Mouse (Mus musculus) ES-E14 (cell line): ENCODE data around the gene Icosl. TPM values are rescaled to one million over a fixed set of nuclear protein-coding genes. Genes with fewer than 3 reads are reported as not detected.
"Not testable (repeated sequence)": the region's sequence is repeated elsewhere in the genome, so short reads cannot be mapped to it uniquely, and the experiment has no call there.

Experiments
- DNase-seq: peaks from one replicate; pipeline ENCODE4 v3.0.0-alpha.2; 2013; ENCODE audit warnings: low read depth, low spot score
- H3K27ac ChIP-seq: 2 replicates; pipeline ENCODE4 v1.5.1; 2012; ENCODE audit warnings: low read depth, mild to moderate bottlenecking, low read length, moderate library complexity, mixed read lengths; ENCODE audit not compliant: poor library complexity, insufficient read depth, severe bottlenecking
- H3K36me3 ChIP-seq: 2 replicates; pipeline ENCODE4 v1.6.1; 2012; ENCODE audit warnings: mild to moderate bottlenecking, low read length, moderate library complexity, mixed read lengths; ENCODE audit not compliant: control insufficient read depth, poor library complexity, insufficient read depth, severe bottlenecking
- H3K4me1 ChIP-seq, 2 experiments: fragments of 150-350 bp in 1 of 2; sonication (generic) in 1 of 2; 2 replicates each; pipeline ENCODE4 v1.6.1; 2012; ENCODE audit warnings: low read length in 2 of 2, mild to moderate bottlenecking in 1 of 2, mixed read lengths in 1 of 2; ENCODE audit not compliant: control insufficient read depth in 2 of 2, insufficient read depth in 2 of 2, poor library complexity in 1 of 2
- H3K4me3 ChIP-seq, 2 experiments: fragments of 150-350 bp in 1 of 2; sonication (generic) in 1 of 2; 2 replicates each; pipeline ENCODE4 v1.5.1; 2012; ENCODE audit warnings: low read length in 2 of 2, low read depth in 1 of 2, mild to moderate bottlenecking in 1 of 2, mixed read lengths in 1 of 2; ENCODE audit not compliant: insufficient read depth in 1 of 2, poor library complexity in 1 of 2, severe bottlenecking in 1 of 2
- H3K9ac ChIP-seq: 2 replicates; pipeline ENCODE4 v1.6.1; 2012; ENCODE audit warnings: low read depth, mild to moderate bottlenecking, low read length, mixed read lengths; ENCODE audit not compliant: poor library complexity, insufficient read depth, severe bottlenecking
- H3K9me3 ChIP-seq: fragments of 150-350 bp; sonication (generic); 2 replicates; pipeline ENCODE4 v1.6.1; 2012; ENCODE audit warnings: low read depth, mild to moderate bottlenecking, low read length; ENCODE audit not compliant: control insufficient read depth, insufficient read depth
- CHD2 ChIP-seq: IDR thresholded peaks from 2 replicates; pipeline ENCODE4 v1.6.1; 2014; ENCODE audit warnings: mild to moderate bottlenecking, low read depth, low read length, inconsistent platforms
- HCFC1 ChIP-seq: IDR thresholded peaks from 2 replicates; pipeline ENCODE4 v1.6.1; 2012; ENCODE audit warnings: low read length, inconsistent platforms, borderline replicate concordance; ENCODE audit not compliant: insufficient read depth
- MAFK ChIP-seq: IDR thresholded peaks from 2 replicates; pipeline ENCODE4 v1.6.1; 2014; ENCODE audit warnings: mild to moderate bottlenecking, low read depth, low read length, inconsistent platforms; ENCODE audit not compliant: insufficient read depth
- ZC3H11A ChIP-seq: IDR thresholded peaks from 2 replicates; pipeline ENCODE4 v1.6.1; 2012; ENCODE audit warnings: low read depth, mild to moderate bottlenecking, inconsistent platforms, low read length, borderline replicate concordance
- ZNF384 ChIP-seq: IDR thresholded peaks from 2 replicates; pipeline ENCODE4 v1.6.1; 2012; ENCODE audit warnings: low read depth, low read length, inconsistent platforms
- in situ Hi-C, 2 experiments: fragments of 600-800 bp; cut with MboI; formaldehyde crosslinking; loops; one replicate each; pipeline ENCODE4 v1.15.1; 2025; ENCODE audit warnings: low sequenced_read_pairs in 2 of 2, inconsistent platforms in 1 of 2; ENCODE audit not compliant: unreplicated experiment in 2 of 2
- total RNA-seq: library from RNA; depleted of rRNA; stranded (reverse); fragments of 300-350 nt; gene quantifications from 2 replicates; pipeline ENCODE4 v1.2.3, GENCODE M21; 2012

Icosl gene
- total RNA-seq, 1 experiment, result 30.5 TPM

DNA sequence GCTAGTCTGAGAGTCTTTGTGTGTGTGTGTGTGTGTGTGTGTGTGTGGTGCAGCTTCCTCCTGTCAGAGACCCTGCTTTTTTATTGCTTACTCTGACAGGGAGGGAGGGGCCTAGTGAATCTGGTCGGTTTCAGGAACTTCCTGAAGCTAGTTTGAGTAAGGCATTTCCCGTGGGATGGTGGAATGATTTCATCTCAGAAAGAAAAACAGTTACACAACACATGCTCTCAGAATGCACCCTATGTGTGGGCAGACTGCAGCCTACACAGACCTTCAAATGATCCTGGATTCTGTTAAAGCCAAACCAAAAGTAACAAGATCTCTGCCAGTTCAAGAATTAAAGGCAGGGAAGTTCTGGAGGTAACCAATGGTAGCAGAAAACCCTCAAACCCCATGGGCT is 46.1 kb downstream of the Icosl start:
- H3K4me1 ChIP-seq, result peaks cover 0 to 2% of the 10 kb centered on the region in 2 experiments; a peak in 1 of 4 replicates
- in situ Hi-C loops, result no loop called here
- H3K4me3 ChIP-seq, result no peak overlapping the region
- no peak overlapping the region for H3K27ac ChIP-seq
- TF ChIP-seq ZC3H11A (no peak), MAFK (no peak), ZNF384 (no peak), CHD2 (no peak), HCFC1 (no peak)
- H3K9ac ChIP-seq, result no peak overlapping the region
- no peak for DNase-seq
- no peaks in the 10 kb centered on the region for H3K36me3 ChIP-seq
- no peaks in the 10 kb centered on the region for H3K9me3 ChIP-seq

DNA sequence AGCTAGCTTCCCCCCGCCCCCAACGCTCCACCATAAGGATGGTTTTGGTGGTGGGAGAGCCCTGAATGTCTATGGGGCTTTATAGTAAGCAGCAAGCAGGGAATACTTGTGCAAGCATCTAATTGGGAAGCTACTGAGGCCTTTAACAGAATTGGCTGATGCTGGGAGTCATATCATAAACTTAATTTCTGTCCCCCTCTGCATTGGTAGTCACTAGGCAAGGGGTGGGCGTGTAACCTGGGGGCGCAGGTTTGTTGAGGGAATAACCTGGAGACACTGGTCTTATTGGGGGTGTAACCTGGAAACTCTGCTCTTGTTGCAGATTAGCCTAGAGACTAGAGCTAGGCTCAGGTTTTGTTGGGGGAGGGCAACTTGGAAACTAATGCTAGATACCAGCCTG is 50.3 kb downstream of the Icosl start:
- DNase-seq, result no peak
- Histone ChIP-seq H3K9me3 (no peaks in the 10 kb centered on the region), H3K9ac (no peak overlapping the region), H3K36me3 (no peaks in the 10 kb centered on the region), H3K4me1 (no peaks in the 10 kb centered on the region), H3K4me3 (no peak overlapping the region), H3K27ac (no peak overlapping the region)
- in situ Hi-C loops, result no loop called here
- no peak for TF ChIP-seq ZNF384
- no peak for TF ChIP-seq MAFK
- no peak for TF ChIP-seq CHD2
- no peak for TF ChIP-seq ZC3H11A
- TF ChIP-seq HCFC1, result no peak

DNA sequence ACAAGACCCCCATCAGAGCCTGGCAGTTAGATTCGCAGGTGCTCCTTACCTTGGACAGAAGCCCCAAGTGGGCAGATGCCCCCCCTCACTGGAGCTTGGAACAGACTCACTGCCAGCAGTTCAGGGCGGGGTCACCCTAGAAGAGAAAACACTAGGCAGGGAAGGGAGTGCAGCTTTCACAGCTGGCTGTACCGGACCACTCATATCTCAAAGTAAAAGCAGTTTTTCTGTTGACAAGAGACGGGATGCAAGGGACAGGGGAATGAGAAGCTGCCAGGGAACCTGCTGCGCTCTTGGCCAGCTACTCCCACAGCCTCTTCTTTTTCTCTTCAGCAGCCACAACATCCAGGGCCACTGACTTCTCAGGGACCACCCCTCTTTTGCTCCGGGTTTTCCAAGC is 55.0 kb downstream of the Icosl start:
- H3K9me3 ChIP-seq, H3K36me3 ChIP-seq, H3K9ac ChIP-seq, H3K27ac ChIP-seq, DNase-seq, H3K4me1 ChIP-seq, H3K4me3 ChIP-seq, in situ Hi-C loops: not testable (repeated sequence)

DNA sequence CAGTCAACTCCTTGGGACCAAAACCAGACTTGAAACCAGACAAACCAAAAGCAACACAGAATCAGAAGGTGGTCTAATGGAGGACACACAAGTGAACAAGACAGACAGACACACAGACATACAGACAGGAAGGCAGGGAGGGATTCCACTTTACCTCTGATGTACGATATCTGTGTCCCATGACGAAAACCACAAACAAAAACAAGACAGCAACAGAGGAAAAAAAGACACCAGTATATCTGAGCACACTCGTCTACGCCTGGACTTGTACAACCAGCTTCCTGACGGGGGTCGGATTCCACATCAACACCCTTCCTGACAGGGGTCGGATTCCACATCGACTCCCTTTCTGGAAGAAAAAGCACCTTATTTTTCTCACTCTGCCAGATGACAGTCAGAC is 56.0 kb downstream of the Icosl start:
- H3K4me3 ChIP-seq, H3K36me3 ChIP-seq, H3K4me1 ChIP-seq, H3K27ac ChIP-seq, H3K9me3 ChIP-seq, DNase-seq, in situ Hi-C loops, H3K9ac ChIP-seq: not testable (repeated sequence)

DNA sequence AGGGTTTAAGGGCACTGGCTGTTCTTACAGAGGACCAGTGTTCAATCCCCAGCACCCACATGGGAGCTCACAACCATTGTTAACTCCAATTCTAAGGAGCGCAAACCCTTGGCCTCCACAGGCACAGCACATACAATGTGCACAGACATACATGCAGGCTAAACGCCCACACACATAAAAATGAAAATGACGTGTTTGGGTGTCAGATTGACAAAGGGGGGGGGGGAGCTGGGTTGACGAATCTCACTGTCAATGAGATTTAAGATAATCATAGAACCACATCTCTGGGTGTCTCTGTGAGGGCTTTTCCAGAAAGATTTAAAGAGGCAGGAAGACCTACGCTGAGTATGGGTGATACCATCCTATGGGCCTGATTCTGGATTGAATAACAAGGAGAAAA is 57.2 kb downstream of the Icosl start:
- H3K4me3 ChIP-seq, result no peak overlapping the region
- no peaks in the 10 kb centered on the region for H3K9me3 ChIP-seq
- H3K9ac ChIP-seq, result no peak overlapping the region
- no peak overlapping the region for H3K27ac ChIP-seq
- no peaks in the 10 kb centered on the region for H3K4me1 ChIP-seq
- in situ Hi-C loops, result no loop called here
- H3K36me3 ChIP-seq, result no peaks in the 10 kb centered on the region
- DNase-seq, result no peak
- TF ChIP-seq ZNF384 (no peak), CHD2 (no peak), MAFK (no peak), ZC3H11A (no peak), HCFC1 (no peak)
